ENCODE assay signal across 24 mouse cellular contexts in the genomic region with DNA sequence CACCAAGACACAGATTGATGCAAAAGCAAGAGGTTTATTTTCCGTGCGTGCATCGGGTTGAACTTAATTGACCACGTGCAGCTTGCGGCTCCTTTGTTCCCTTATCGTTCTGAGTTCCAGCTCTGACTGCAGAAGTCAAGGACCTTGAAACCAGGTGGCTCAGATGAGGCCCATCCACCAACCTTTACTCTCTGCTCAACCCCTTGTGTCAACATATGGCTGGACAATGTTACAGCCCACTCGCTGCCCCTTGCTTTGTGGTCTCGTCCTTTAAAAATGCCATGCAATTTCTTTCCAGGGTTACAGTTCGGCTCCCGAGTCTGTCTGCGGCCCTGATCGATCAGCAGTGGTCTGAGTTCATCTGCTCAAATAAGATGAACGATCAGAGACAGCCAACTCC.
DNase-seq lines count a peak whose midpoint lies in the region; ATAC-seq lines count a peak whose summit lies in the region.
"Had no signal": no experiment of that assay in that cellular context is flagged by ENCODE, and none has a peak within 500 bp of the region (broad histone marks: within the 10 kb centered on the region; RNA-seq: fewer than 3 reads in every experiment).

No protein-coding gene starts in this region.

- no peak overlapping the region for H3K4me2 ChIP-seq in liver, embryonic 11.5 days
- peak overlapping the region; percentile 18 for H3K4me2 ChIP-seq in liver, embryonic 15.5 days
- H3K4me2 ChIP-seq: embryonic facial prominence, embryonic 12.5 days; forebrain, embryonic 12.5 days; hindbrain, embryonic 13.5 days had no signal

- 79% methylated on average over 13 of the region's 13 CpGs for WGBS in liver, embryonic 11.5 days
- WGBS in liver, embryonic 15.5 days (ENCODE audit: insufficient replicate concordance): 65% methylated on average over 13 of the region's 13 CpGs

- ATAC-seq in liver, embryonic 11.5 days (replicated peaks; ENCODE audit: low FRiP score): 0 out of 2 replicates have a peak, but pooled peaks have one; percentile 36
- no peak; the same call in 1 of the 2 replicates for ATAC-seq in liver, embryonic 15.5 days (ENCODE audit: insufficient read depth)
- ATAC-seq: CD4-positive, CD25-positive, alpha-beta regulatory T cell, adult 4 months; forebrain, embryonic 16.5 days; hindbrain, postnatal 0 days had no signal

- H3K9ac ChIP-seq in liver, embryonic 11.5 days (ENCODE audit: low read depth, low read length): no peak overlapping the region
- H3K9ac ChIP-seq in liver, embryonic 15.5 days: no peak overlapping the region
- H3K9ac ChIP-seq: embryonic facial prominence, embryonic 12.5 days; forebrain, embryonic 12.5 days; hindbrain, embryonic 13.5 days had no signal

- DNase-seq in heart, adult 11 months: peak; percentile 80
- no peak for DNase-seq in heart, postnatal 36 days
- DNase-seq in liver, embryonic 11.5 days (ENCODE audit: low spot score): peak; percentile 31
- no peak for DNase-seq in T-cell, adult 2 months (ENCODE audit: low spot score)
- no peak for DNase-seq in gastrocnemius, adult 18-20 months (ENCODE audit: low spot score)
- no peak for DNase-seq in gastrocnemius, postnatal 14 days
- DNase-seq: adrenal gland, postnatal 10 days; B cell, adult 2 months; cerebellum, adult 11 months; cerebellum, adult 8-10 months; cerebellum, postnatal 14 days; gastrocnemius, adult 2 months; gastrocnemius, postnatal 36 days; heart, adult 18-20 months; heart, postnatal 10 days had no signal

- no peaks in the 10 kb centered on the region for H3K36me3 ChIP-seq in liver, embryonic 11.5 days (ENCODE audit: control insufficient read depth, insufficient read depth, low read length)
- no peaks in the 10 kb centered on the region for H3K36me3 ChIP-seq in liver, embryonic 15.5 days (replicated peaks)
- H3K36me3 ChIP-seq: embryonic facial prominence, embryonic 12.5 days; forebrain, embryonic 12.5 days; G1E; heart, embryonic 10.5 days; hindbrain, embryonic 13.5 days had no signal

- intact Hi-C loops in heart, postnatal 36 days (cut with DNase I): no loop called here
- intact Hi-C loops in gastrocnemius, postnatal 14 days (cut with DNase I; ENCODE audit: low total_unique reads): no loop called here

- no peaks in the 10 kb centered on the region for H3K27me3 ChIP-seq in liver, embryonic 11.5 days (replicated peaks; ENCODE audit: control insufficient read depth, insufficient read depth, low read length)
- no peaks in the 10 kb centered on the region for H3K27me3 ChIP-seq in liver, embryonic 15.5 days
- H3K27me3 ChIP-seq: embryonic facial prominence, embryonic 12.5 days; forebrain, embryonic 12.5 days; hindbrain, embryonic 13.5 days had no signal

- H3K9me3 ChIP-seq in liver, embryonic 11.5 days (ENCODE audit: control insufficient read depth, low read length): 0 out of 2 replicates have a peak, but pooled peaks cover 3% of the 10 kb centered on the region
- no peaks in the 10 kb centered on the region for H3K9me3 ChIP-seq in liver, embryonic 15.5 days (replicated peaks)
- H3K9me3 ChIP-seq: heart, embryonic 10.5 days had no signal

- no peak overlapping the region for H3K27ac ChIP-seq in liver, embryonic 11.5 days (ENCODE audit: low read depth, low read length)
- H3K27ac ChIP-seq in liver, embryonic 15.5 days (replicated peaks): 0 out of 2 replicates have a peak overlapping the region, but pooled peaks have one; percentile 29
- H3K27ac ChIP-seq: embryonic facial prominence, embryonic 12.5 days; forebrain, embryonic 12.5 days; gastrocnemius, adult 2 months; heart, embryonic 10.5 days; hindbrain, embryonic 13.5 days; hindbrain, postnatal 0 days had no signal

- no peak overlapping the region for H3K4me3 ChIP-seq in liver, embryonic 11.5 days (ENCODE audit: low read depth, low read length)
- no peak overlapping the region for H3K4me3 ChIP-seq in liver, embryonic 15.5 days (replicated peaks)
- H3K4me3 ChIP-seq: embryonic facial prominence, embryonic 12.5 days; forebrain, embryonic 12.5 days; gastrocnemius, adult 2 months; heart, embryonic 10.5 days; hindbrain, embryonic 13.5 days had no signal

- no peaks in the 10 kb centered on the region for H3K4me1 ChIP-seq in liver, embryonic 11.5 days (replicated peaks; ENCODE audit: control insufficient read depth, insufficient read depth, low read length)
- H3K4me1 ChIP-seq in liver, embryonic 15.5 days (replicated peaks): no peaks in the 10 kb centered on the region
- H3K4me1 ChIP-seq: embryonic facial prominence, embryonic 12.5 days; heart, embryonic 10.5 days; hindbrain, embryonic 13.5 days had no signal

Comparison
In these comparisons a context has a peak if more than half of its experiments do, and no peak if none do; other contexts are left out.
1. DNase-seq: peak in heart, adult 11 months (single experiment) and liver, embryonic 11.5 days (single experiment); none in heart, postnatal 36 days (0 of 2), T-cell, adult 2 months (single experiment), gastrocnemius, adult 18-20 months (single experiment) and gastrocnemius, postnatal 14 days (single experiment).